ENCODE assay signal across 12 mouse cellular contexts in genomic region chr6:127064815-127065214, GRCm38 (mm10). TPM values are rescaled to one million over a fixed set of nuclear protein-coding genes. Genes with fewer than 3 reads are reported as not detected.
A peak's percentile ranks its signal among the peaks of the same experiment; 100 is the strongest.
DNase-seq lines count a peak whose midpoint lies in the region; ATAC-seq and TF ChIP-seq lines count a peak whose summit lies in the region.
"Had no signal": no experiment of that assay in that cellular context is flagged by ENCODE, and none has a peak within 500 bp of the region (broad histone marks: within the 10 kb centered on the region; RNA-seq: fewer than 3 reads in every experiment).

No protein-coding gene starts in this region.

- no peaks in the 10 kb centered on the region for H3K9me3 ChIP-seq in heart, embryonic 14.5 days (ENCODE audit: control insufficient read depth, low read length)
- no peaks in the 10 kb centered on the region for H3K9me3 ChIP-seq in hindbrain, embryonic 10.5 days
- no peaks in the 10 kb centered on the region for H3K9me3 ChIP-seq in liver, embryonic 14.5 days (ENCODE audit: control insufficient read depth, low read length)
- H3K9me3 ChIP-seq: liver, embryonic 15.5 days had no signal

- peaks cover 11 to 18% of the 10 kb centered on the region in 2 experiments for H3K4me1 ChIP-seq in heart, embryonic 14.5 days (ENCODE audit: control insufficient read depth in 2 of 2, insufficient read depth in 2 of 2, low read length in 2 of 2)
- peaks cover 7% of the 10 kb centered on the region for H3K4me1 ChIP-seq in hindbrain, embryonic 10.5 days (replicated peaks)
- no peaks in the 10 kb centered on the region for H3K4me1 ChIP-seq in liver, embryonic 14.5 days (replicated peaks; ENCODE audit: control insufficient read depth in 2 of 2, insufficient read depth in 2 of 2, low read length in 1 of 2)
- H3K4me1 ChIP-seq: liver, embryonic 15.5 days had no signal

- H3K9ac ChIP-seq in heart, embryonic 14.5 days (ENCODE audit: low read length), result peak overlapping the region; percentile 74
- H3K9ac ChIP-seq in liver, embryonic 14.5 days (replicated peaks), result no peak overlapping the region
- H3K9ac ChIP-seq: liver, embryonic 15.5 days had no signal

- intact Hi-C loops in heart, postnatal 25 days (cut with DNase I), result no loop called here

- 0% methylated on average over 14 of the region's 14 CpGs for WGBS in heart, embryonic 14.5 days
- 8% methylated on average over 14 of the region's 14 CpGs for WGBS in hindbrain, embryonic 10.5 days
- WGBS in liver, embryonic 14.5 days (ENCODE audit: insufficient replicate concordance), result 4% methylated on average over 14 of the region's 14 CpGs

- DNase-seq in heart, postnatal 25 days (ENCODE audit: low spot score), result no peak
- peak; percentile 42 for DNase-seq in embryo, embryonic 11 days
- peak; percentile 27 for DNase-seq in hindbrain, embryonic 10.5 days (ENCODE audit: low spot score)
- no peak for DNase-seq in liver, embryonic 14.5 days (ENCODE audit: low read depth in 3 of 3, low spot score in 3 of 3)
- no peak for DNase-seq in layer of hippocampus, postnatal 25 days (ENCODE audit: extremely low spot score in 1 of 2, low spot score in 1 of 2)
- DNase-seq in layer of hippocampus, adult 2 months (ENCODE audit: low spot score in 2 of 2), result no peak
- DNase-seq in testis, postnatal 14 days (ENCODE audit: low spot score), result no peak
- DNase-seq: cerebellum, postnatal 14 days; right cerebral cortex, postnatal 25 days had no signal

- H3K27ac ChIP-seq in heart, embryonic 14.5 days (replicated peaks in 1 of 2; ENCODE audit: control insufficient read depth in 1 of 2, insufficient read depth in 1 of 2, low read depth in 2 of 2, low read length in 2 of 2), result peak overlapping the region; percentile 44 to 72
- peak overlapping the region; percentile 64 for H3K27ac ChIP-seq in hindbrain, embryonic 10.5 days
- no peak overlapping the region for H3K27ac ChIP-seq in liver, embryonic 14.5 days
- no peak overlapping the region for H3K27ac ChIP-seq in layer of hippocampus, adult 2 months
- H3K27ac ChIP-seq: liver, embryonic 15.5 days had no signal

- peak; percentile 71; the same call in 1 of the 2 replicates for ATAC-seq in heart, embryonic 14.5 days (ENCODE audit: insufficient number of reproducible peaks, insufficient read depth, low FRiP score, low read depth)
- no peak for ATAC-seq in liver, embryonic 14.5 days (ENCODE audit: insufficient read depth)

- peak overlapping the region; percentile 74 for H3K4me2 ChIP-seq in heart, embryonic 14.5 days (ENCODE audit: low read length)
- 0 out of 2 replicates have a peak overlapping the region, but pooled peaks have one; percentile 1 for H3K4me2 ChIP-seq in liver, embryonic 14.5 days (ENCODE audit: low read depth)
- H3K4me2 ChIP-seq: liver, embryonic 15.5 days had no signal

- no peaks in the 10 kb centered on the region for H3K36me3 ChIP-seq in heart, embryonic 14.5 days (ENCODE audit: control insufficient read depth, insufficient read depth, low read length)
- no peaks in the 10 kb centered on the region for H3K36me3 ChIP-seq in hindbrain, embryonic 10.5 days
- no peaks in the 10 kb centered on the region for H3K36me3 ChIP-seq in liver, embryonic 14.5 days (replicated peaks; ENCODE audit: control insufficient read depth, insufficient read depth, low read depth)
- H3K36me3 ChIP-seq: liver, embryonic 15.5 days had no signal

- no peak for TF ChIP-seq CTCF in liver, embryonic 14.5 days (IDR thresholded peaks at IDR 0.05; ENCODE audit: low read depth)
- TF ChIP-seq CTCF in layer of hippocampus, adult 2 months (conservative IDR thresholded peaks at IDR 0.05), result no peak

- H3K4me3 ChIP-seq in heart, embryonic 14.5 days (ENCODE audit: control insufficient read depth in 1 of 2, insufficient read depth in 1 of 2, low read depth in 1 of 2, low read length in 2 of 2), result peak overlapping the region; percentile 31 to 33
- peak overlapping the region; percentile 33 for H3K4me3 ChIP-seq in hindbrain, embryonic 10.5 days
- H3K4me3 ChIP-seq in liver, embryonic 14.5 days (ENCODE audit: insufficient read depth in 1 of 2, low read depth in 2 of 2, low read length in 2 of 2), result no peak overlapping the region
- no peak overlapping the region for H3K4me3 ChIP-seq in layer of hippocampus, adult 2 months
- H3K4me3 ChIP-seq: liver, embryonic 15.5 days had no signal

- TF ChIP-seq EP300 in liver, embryonic 14.5 days (IDR thresholded peaks at IDR 0.05; ENCODE audit: low read depth), result no peak

- H3K27me3 ChIP-seq in heart, embryonic 14.5 days (ENCODE audit: control insufficient read depth, insufficient read depth, low read length), result no peaks in the 10 kb centered on the region
- peaks cover 23% of the 10 kb centered on the region for H3K27me3 ChIP-seq in hindbrain, embryonic 10.5 days (ENCODE audit: insufficient read depth, poor library complexity, severe bottlenecking)
- H3K27me3 ChIP-seq in liver, embryonic 14.5 days (ENCODE audit: control insufficient read depth, insufficient read depth, low read length), result no peaks in the 10 kb centered on the region

RNA-seq across cellular contexts. Expression of gene Fgf23, which starts 7.9 kb away (rescaled TPM):
- polyA plus RNA-seq in heart, embryonic 14.5 days (2014; fragmentation: Nextera tagmentation; extraction: Ambion mirVana), result 0.18 TPM in 1 of 2 replicates, not detected in the other
- not detected for total RNA-seq in heart, postnatal 25 days (2021)
- polyA plus RNA-seq in hindbrain, embryonic 10.5 days (2016; fragmentation: Nextera tagmentation; extraction: Ambion mirVana), result 0.08 and 0.11 TPM in 2 replicates
- not detected in 2 replicates for polyA plus RNA-seq in liver, embryonic 14.5 days (2012; rRNA removed)
- not detected in 2 replicates for polyA plus RNA-seq in liver, embryonic 14.5 days (2014; fragmentation: Nextera tagmentation; extraction: Ambion mirVana)
- under 1 TPM in 1 of 2 experiments, not detected in 1; 0.30 TPM for total RNA-seq in layer of hippocampus, postnatal 25 days (2021)
- under 1 TPM; 0.25 to 0.46 TPM for total RNA-seq in layer of hippocampus, adult 2 months (2021)
- polyA plus RNA-seq: gonadal fat pad, adult 2 months; liver, embryonic 15.5 days had no signal

RNA-seq across cellular contexts. Expression of gene Tigar, which starts 44.5 kb away (rescaled TPM):
- polyA plus RNA-seq in heart, embryonic 14.5 days (2014; fragmentation: Nextera tagmentation; extraction: Ambion mirVana), result 6.8 and 7.4 TPM in 2 replicates
- 10 to 100 TPM; 41.9 to 50.4 TPM for total RNA-seq in heart, postnatal 25 days (2021)
- polyA plus RNA-seq in hindbrain, embryonic 10.5 days (2016; fragmentation: Nextera tagmentation; extraction: Ambion mirVana), result 6.9 and 7.4 TPM in 2 replicates
- 0.53 and 0.75 TPM in 2 replicates for polyA plus RNA-seq in liver, embryonic 14.5 days (2012; rRNA removed)
- 0.29 and 0.43 TPM in 2 replicates for polyA plus RNA-seq in liver, embryonic 14.5 days (2014; fragmentation: Nextera tagmentation; extraction: Ambion mirVana)
- total RNA-seq in layer of hippocampus, postnatal 25 days (2021), result 10 to 100 TPM; 26.3 to 27.9 TPM
- 10 to 100 TPM; 25.6 to 27.3 TPM for total RNA-seq in layer of hippocampus, adult 2 months (2021)

RNA-seq across cellular contexts. Expression of gene Fgf6, which starts 49.4 kb away (rescaled TPM):
- 0.11 and 0.14 TPM in 2 replicates for polyA plus RNA-seq in heart, embryonic 14.5 days (2014; fragmentation: Nextera tagmentation; extraction: Ambion mirVana)
- total RNA-seq in heart, postnatal 25 days (2021), result under 1 TPM; 0.26 to 0.53 TPM
- not detected in 2 replicates for polyA plus RNA-seq in hindbrain, embryonic 10.5 days (2016; fragmentation: Nextera tagmentation; extraction: Ambion mirVana)
- polyA plus RNA-seq in liver, embryonic 14.5 days (2012; rRNA removed), result not detected in 2 replicates
- polyA plus RNA-seq in liver, embryonic 14.5 days (2014; fragmentation: Nextera tagmentation; extraction: Ambion mirVana), result not detected in 2 replicates
- not detected for total RNA-seq in layer of hippocampus, postnatal 25 days (2021)
- not detected for total RNA-seq in layer of hippocampus, adult 2 months (2021)
- polyA plus RNA-seq: gonadal fat pad, adult 2 months had no signal

Comparison
In these comparisons a context has a peak if more than half of its experiments do, and no peak if none do; other contexts are left out.
1. H3K27ac ChIP-seq: peak in heart, embryonic 14.5 days (2 of 2) and hindbrain, embryonic 10.5 days (single experiment); none in liver, embryonic 14.5 days (single experiment) and layer of hippocampus, adult 2 months (single experiment).
2. H3K4me3 ChIP-seq: peak in heart, embryonic 14.5 days (2 of 2) and hindbrain, embryonic 10.5 days (single experiment); none in liver, embryonic 14.5 days (0 of 2) and layer of hippocampus, adult 2 months (single experiment).
3. DNase-seq: peak in embryo, embryonic 11 days (single experiment) and hindbrain, embryonic 10.5 days (single experiment); none in heart, postnatal 25 days (single experiment), liver, embryonic 14.5 days (0 of 3), layer of hippocampus, postnatal 25 days (0 of 2), layer of hippocampus, adult 2 months (0 of 2) and testis, postnatal 14 days (single experiment).